Mouse (Mus musculus) left cerebral cortex, postnatal 36 days (tissue): ENCODE results near the gene Zscan29. TPM values are rescaled to one million over a fixed set of nuclear protein-coding genes. Genes with fewer than 3 reads are reported as not detected.
A peak's percentile ranks its signal among the peaks of the same experiment; 100 is the strongest.
"Not testable (repeated sequence)": the region's sequence is repeated elsewhere in the genome, so short reads cannot be mapped to it uniquely, and the experiment has no call there.

Source experiments
- DNase-seq, 2 experiments: peaks; one replicate each; pipeline ENCODE4 v3.0.0; 2021 to 2022; ENCODE audit warnings: low spot score in 2 of 2, mixed read lengths in 1 of 2
- intact Hi-C: fragments of 180-260 bp; cut with DNase I; formaldehyde crosslinking; loops from one replicate; pipeline ENCODE4 v1.15.1; 2025
- total RNA-seq, 2 experiments: library from RNA; stranded (reverse); gene quantifications; 2 replicates each; pipeline ENCODE4 v1.2.3; 2021

The Zscan29 gene
- total RNA-seq, 2 experiments from 2014 or later = 5.8 to 7.0 TPM

- DNase-seq = peak; percentile 3 to 4
- intact Hi-C loops = no loop called here
Observed at GRCm38 (mm10) chr2:121139266-121140017, 31.5 kb downstream of the Zscan29 start.

GRCm38 (mm10) chr2:121137371-121137770, 33.6 kb downstream of the Zscan29 start:
- intact Hi-C loops = no loop called here
- no peak for DNase-seq

GRCm38 (mm10) chr2:121132822-121133221, 38.1 kb downstream of the Zscan29 start:
- intact Hi-C loops = no loop called here

GRCm38 (mm10) chr2:121128865-121129620, 41.9 kb downstream of the Zscan29 start:
- DNase-seq = no peak
- intact Hi-C loops = no loop called here

More at GRCm38 (mm10) chr2:121132822-121133221, 38.1 kb downstream of the Zscan29 start:
- DNase-seq = no peak

- no peak for DNase-seq
- intact Hi-C loops = no loop called here
Observed at GRCm38 (mm10) chr2:121127536-121127935, 43.4 kb downstream of the Zscan29 start.

- intact Hi-C loops, DNase-seq: not testable (repeated sequence)
Observed at GRCm38 (mm10) chr2:121126302-121126701, 44.6 kb downstream of the Zscan29 start.

- intact Hi-C loops = no loop called here
- DNase-seq = no peak
Observed at GRCm38 (mm10) chr2:121119260-121119659, 51.7 kb downstream of the Zscan29 start.

GRCm38 (mm10) chr2:121115418-121115817, 55.5 kb downstream of the Zscan29 start:
- no peak for DNase-seq
- intact Hi-C loops = no loop called here

- DNase-seq = no peak
- intact Hi-C loops = no loop called here
Observed at GRCm38 (mm10) chr2:121109695-121110094, 61.2 kb downstream of the Zscan29 start, which contains the start of gene Tgm7. Gene Tgm7, minus strand, starts transcription at chr2:121109795.

Other genes with a start within 250 kb of the Zscan29 start
- 10 to 100 TPM; 35.8 to 49.2 TPM for gene Ubr1, start 200.4 kb downstream of the Zscan29 start, total RNA-seq
- gene Tmem62, start 194.1 kb downstream of the Zscan29 start, total RNA-seq = 10 to 100 TPM; 21.9 to 28.2 TPM
- gene Ccndbp1, start 162.7 kb downstream of the Zscan29 start, total RNA-seq = 10 to 100 TPM; 54.9 to 59.4 TPM
- not detected for gene Epb42, start 134.1 kb downstream of the Zscan29 start, total RNA-seq
- gene Tgm5, start 85.3 kb downstream of the Zscan29 start, total RNA-seq = not detected
- gene Tgm7, start 61.3 kb downstream of the Zscan29 start, total RNA-seq = under 1 TPM in 1 of 2 experiments, not detected in 1; 0.25 TPM
- 10 to 100 TPM; 16.6 to 19.9 TPM for gene Adal, start 30.7 kb downstream of the Zscan29 start, total RNA-seq
- gene Lcmt2, start 30.5 kb downstream of the Zscan29 start, total RNA-seq = 1 to 10 TPM; 7.0 to 9.4 TPM
- 10 to 100 TPM; 35.8 to 56.6 TPM for gene Tubgcp4, start 471 bp downstream of the Zscan29 start, total RNA-seq
- gene Trp53bp1, start 100.3 kb upstream of the Zscan29 start, total RNA-seq = 100 to 1,000 TPM; 125 to 148 TPM
- gene Map1a, start 118.5 kb upstream of the Zscan29 start, total RNA-seq = 100 to 1,000 TPM; 594 to 651 TPM
- 100 to 1,000 TPM; 105 to 126 TPM for gene Ppip5k1, start 184.3 kb upstream of the Zscan29 start, total RNA-seq
- 100 to 1,000 TPM; 350 to 364 TPM for gene Ckmt1, start 186.6 kb upstream of the Zscan29 start, total RNA-seq
- gene Strc, start 216.0 kb upstream of the Zscan29 start, total RNA-seq = under 1 TPM; 0.23 to 0.30 TPM
- 100 to 1,000 TPM; 172 to 201 TPM for gene Pdia3, start 242.7 kb upstream of the Zscan29 start, total RNA-seq
- 1 to 10 TPM; 3.4 to 5.3 TPM for gene Catsper2, start 242.7 kb upstream of the Zscan29 start, total RNA-seq